Mouse (Mus musculus): ENCODE results near the gene Shf. TPM values are rescaled to one million over a fixed set of nuclear protein-coding genes. Genes with fewer than 3 reads are reported as not detected.
"Not testable (repeated sequence)": the region's sequence is repeated elsewhere in the genome, so short reads cannot be mapped to it uniquely, and the experiment has no call there.

The Shf gene
- 2.6 TPM in 2 replicates for polyA plus RNA-seq (2012; ENCODE audit: insufficient read depth, insufficient read length, missing spikeins)

DNA sequence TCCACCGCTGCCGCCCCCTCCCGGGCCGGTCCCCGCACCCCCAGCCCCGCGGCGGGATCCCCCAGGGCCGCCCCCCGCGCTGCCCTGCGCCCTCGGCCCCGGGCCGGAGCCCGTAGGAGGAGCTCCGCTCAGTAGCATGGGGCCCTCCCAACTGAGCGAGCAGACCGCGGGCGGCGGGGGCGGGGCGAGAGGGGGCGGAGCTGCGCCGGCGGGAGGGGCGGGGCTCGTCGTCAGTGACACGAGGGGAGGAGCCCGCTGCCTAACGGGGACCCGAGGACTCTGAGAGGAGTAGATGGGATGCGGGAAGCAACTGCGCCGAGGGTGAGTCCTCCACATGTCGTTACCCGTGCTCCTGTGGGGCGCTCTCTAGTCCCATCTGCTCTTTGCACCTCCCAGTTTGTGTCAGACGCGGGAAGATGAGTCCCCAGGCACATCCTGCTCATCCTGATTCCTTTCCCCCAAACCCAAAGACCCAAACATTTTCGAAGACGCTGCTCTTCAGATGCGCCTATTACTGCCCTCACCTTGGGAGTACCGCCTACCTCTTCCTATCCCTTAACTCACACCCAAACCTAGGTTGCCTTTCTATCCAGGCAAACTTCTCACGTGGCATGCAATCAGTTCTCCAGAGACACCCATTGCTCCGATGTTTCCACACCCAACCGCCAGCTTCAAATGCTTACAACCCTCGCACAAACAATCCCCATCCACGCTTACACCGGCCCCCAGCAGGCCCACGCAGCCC, at the start of gene Shf:
Shf (minus strand) TSS at position 168 of the 745 bp plus-strand sequence.
- TF ChIP-seq POLR2A (IDR thresholded peaks at IDR 0.05; ENCODE audit: borderline replicate concordance, low read depth, low read length), result no peak
- no peak for TF ChIP-seq CTCF (IDR thresholded peaks at IDR 0.05; ENCODE audit: low read depth, low read length)
- Histone ChIP-seq H3K4me1 (ENCODE audit: control insufficient read depth, insufficient read depth, low read length) (peaks cover 4% of the 10 kb centered on the region; the same call in 1 of the 2 replicates), H3K4me3 (ENCODE audit: insufficient read depth, low read length) (peak within 1 kb of the TSS; percentile 70), H3K27ac (ENCODE audit: insufficient read depth, low read depth, low read length) (no peak within 1 kb of the TSS)

GRCm38 (mm10) chr2:122408928-122409327, 40.0 kb upstream of the Shf start:
- peak overlapping the region; percentile 53 for H3K27ac ChIP-seq (ENCODE audit: insufficient read depth, low read depth, low read length)
- TF ChIP-seq CTCF (IDR thresholded peaks at IDR 0.05; ENCODE audit: low read depth, low read length), result no peak

DNA sequence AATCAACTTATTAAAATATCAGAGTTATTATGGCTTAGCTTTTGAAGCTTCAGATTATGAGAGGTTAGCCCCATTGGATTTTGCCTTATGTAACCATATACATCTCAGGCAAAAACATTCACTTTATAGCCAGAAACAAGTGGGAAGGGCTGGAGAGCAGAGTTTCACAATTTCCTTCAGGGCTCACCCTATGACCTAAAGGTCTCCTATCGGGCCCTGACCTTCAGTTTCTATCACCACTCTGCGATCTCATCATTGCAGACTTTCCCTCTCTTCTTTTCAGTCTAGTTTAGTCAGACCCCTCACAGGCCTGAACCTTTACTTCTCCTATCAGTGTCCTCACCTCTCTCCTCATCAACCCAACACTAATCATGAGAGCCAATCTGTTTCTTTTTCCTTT, 38.6 kb upstream of the Shf start:
- TF ChIP-seq CTCF (IDR thresholded peaks at IDR 0.05; ENCODE audit: low read depth, low read length), result no peak
- TF ChIP-seq POLR2A (IDR thresholded peaks at IDR 0.05; ENCODE audit: borderline replicate concordance, low read depth, low read length), result no peak
- 0 out of 2 replicates have a peak overlapping the region, but pooled peaks have one; percentile 31 for H3K27ac ChIP-seq (ENCODE audit: insufficient read depth, low read depth, low read length)
- peaks cover 15% of the 10 kb centered on the region for H3K4me1 ChIP-seq (ENCODE audit: control insufficient read depth, insufficient read depth, low read length)
- H3K4me3 ChIP-seq (ENCODE audit: insufficient read depth, low read length), result no peak overlapping the region

More at GRCm38 (mm10) chr2:122408928-122409327, 40.0 kb upstream of the Shf start:
- Histone ChIP-seq H3K4me3 (ENCODE audit: insufficient read depth, low read length) (peak overlapping the region; percentile 40), H3K4me1 (ENCODE audit: control insufficient read depth, insufficient read depth, low read length) (peaks cover 15% of the 10 kb centered on the region)

DNA sequence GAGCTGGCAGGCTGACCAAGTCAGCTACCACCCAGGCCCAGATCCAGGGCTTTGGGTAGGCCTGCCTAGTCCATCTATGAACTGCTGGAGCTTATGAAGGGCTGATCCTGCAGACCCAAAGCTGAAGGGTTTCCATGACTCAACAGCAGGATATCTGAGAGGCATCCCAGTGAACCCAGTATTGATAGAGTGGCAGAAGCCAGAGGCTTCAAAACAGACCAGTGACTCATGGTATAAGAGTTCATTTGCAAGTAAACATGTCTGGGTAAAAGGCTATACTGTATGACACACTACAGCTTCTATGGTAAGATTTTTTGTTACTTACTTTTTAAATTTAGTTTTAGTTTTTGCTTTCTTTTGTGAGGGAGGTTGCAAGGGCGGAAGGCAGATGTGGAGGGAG, 27.2 kb upstream of the Shf start:
- TF ChIP-seq CTCF (IDR thresholded peaks at IDR 0.05; ENCODE audit: low read depth, low read length) (no peak), POLR2A (IDR thresholded peaks at IDR 0.05; ENCODE audit: borderline replicate concordance, low read depth, low read length) (no peak)
- Histone ChIP-seq H3K4me1 (ENCODE audit: control insufficient read depth, insufficient read depth, low read length) (no peaks in the 10 kb centered on the region), H3K4me3 (ENCODE audit: insufficient read depth, low read length) (no peak overlapping the region), H3K27ac (ENCODE audit: insufficient read depth, low read depth, low read length) (no peak overlapping the region)

GRCm38 (mm10) chr2:122387135-122387534, 18.2 kb upstream of the Shf start:
- not testable (repeated sequence) for H3K27ac ChIP-seq (ENCODE audit: insufficient read depth, low read depth, low read length); H3K4me3 ChIP-seq (ENCODE audit: insufficient read depth, low read length); H3K4me1 ChIP-seq (ENCODE audit: control insufficient read depth, insufficient read depth, low read length)

DNA sequence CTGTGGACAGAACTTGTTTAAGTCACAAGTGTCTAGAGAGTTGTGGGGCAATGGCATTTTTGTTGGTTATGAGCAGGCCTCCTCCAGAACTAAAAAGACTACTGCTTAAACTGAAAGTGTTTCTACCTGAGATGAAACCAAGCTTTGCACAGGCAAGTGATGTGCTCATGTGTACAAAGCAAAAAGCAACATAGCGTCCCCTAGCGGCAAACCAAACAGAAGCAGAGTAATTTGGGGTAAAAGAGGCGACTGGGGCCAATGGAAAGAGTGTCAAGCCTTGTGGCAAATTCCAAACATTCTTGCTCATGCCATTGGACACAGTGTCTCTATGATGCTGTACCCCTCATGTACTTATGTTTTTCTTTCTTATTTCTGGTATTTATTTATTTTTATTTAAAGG, 16.1 kb upstream of the Shf start:
- Histone ChIP-seq H3K27ac (ENCODE audit: insufficient read depth, low read depth, low read length) (no peak overlapping the region), H3K4me1 (ENCODE audit: control insufficient read depth, insufficient read depth, low read length) (no peaks in the 10 kb centered on the region), H3K4me3 (ENCODE audit: insufficient read depth, low read length) (no peak overlapping the region)
- TF ChIP-seq CTCF (IDR thresholded peaks at IDR 0.05; ENCODE audit: low read depth, low read length) (no peak), POLR2A (IDR thresholded peaks at IDR 0.05; ENCODE audit: borderline replicate concordance, low read depth, low read length) (no peak)

DNA sequence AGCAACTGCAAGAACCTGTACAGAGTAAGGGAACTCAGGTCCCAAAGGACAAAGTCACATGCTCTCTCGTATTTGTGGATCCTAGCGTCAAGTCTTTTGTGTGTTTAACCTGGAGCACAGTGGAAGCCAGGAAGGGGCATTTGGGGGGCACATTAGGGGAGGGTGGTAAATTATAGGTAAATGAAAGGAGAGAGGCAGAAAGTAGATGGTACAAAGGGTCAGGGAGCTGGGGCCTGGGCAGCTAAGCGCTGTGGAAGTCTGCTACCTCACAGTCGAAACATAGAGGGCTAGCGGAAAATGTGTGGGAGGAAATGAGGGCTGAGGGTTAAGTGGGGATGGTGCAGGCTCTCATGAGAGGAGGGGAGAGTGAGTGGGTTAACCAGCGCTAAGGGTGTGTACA, 13.2 kb upstream of the Shf start:
- Histone ChIP-seq H3K27ac (ENCODE audit: insufficient read depth, low read depth, low read length) (no peak overlapping the region), H3K4me1 (ENCODE audit: control insufficient read depth, insufficient read depth, low read length) (peaks cover 3% of the 10 kb centered on the region), H3K4me3 (ENCODE audit: insufficient read depth, low read length) (no peak overlapping the region)
- TF ChIP-seq POLR2A (IDR thresholded peaks at IDR 0.05; ENCODE audit: borderline replicate concordance, low read depth, low read length) (no peak), CTCF (IDR thresholded peaks at IDR 0.05; ENCODE audit: low read depth, low read length) (no peak)

DNA sequence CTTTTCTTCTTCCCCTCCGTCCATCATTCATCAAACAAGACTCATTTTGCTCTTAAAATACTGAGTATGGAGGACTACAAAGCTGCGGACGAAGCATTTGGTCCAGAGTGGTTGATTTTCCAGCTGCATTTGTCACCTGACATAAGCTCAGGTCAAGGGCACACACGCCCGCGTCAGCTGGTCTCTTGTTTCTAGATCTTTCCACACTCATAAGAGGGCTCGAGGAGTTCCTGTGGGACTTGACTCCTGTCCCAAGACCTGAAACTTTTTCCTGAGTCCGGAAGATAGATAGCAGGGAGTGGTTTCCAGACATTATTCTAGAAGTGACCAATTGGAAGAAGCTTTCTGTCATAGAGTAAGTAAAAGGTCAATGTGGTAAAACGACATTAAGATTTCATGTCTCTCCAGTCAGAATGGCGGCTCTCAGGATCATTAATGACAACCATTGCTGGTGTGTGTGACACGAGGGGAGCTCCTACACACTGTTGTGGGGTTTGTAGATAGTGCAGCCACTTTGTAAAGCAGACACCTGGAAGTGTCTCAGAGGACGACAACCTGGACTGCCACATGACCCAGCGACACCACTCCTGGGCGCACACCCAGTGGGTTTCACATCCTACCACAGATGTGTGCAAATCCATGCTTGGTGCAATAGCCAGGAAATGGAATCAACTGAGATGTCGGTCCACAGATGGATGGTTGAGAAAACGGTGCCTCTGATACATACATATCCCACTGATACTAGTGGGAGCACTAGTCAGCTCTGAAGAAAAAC, 12.6 kb upstream of the Shf start:
- TF ChIP-seq POLR2A (IDR thresholded peaks at IDR 0.05; ENCODE audit: borderline replicate concordance, low read depth, low read length), result no peak
- no peak for TF ChIP-seq CTCF (IDR thresholded peaks at IDR 0.05; ENCODE audit: low read depth, low read length)
- Histone ChIP-seq H3K4me3 (ENCODE audit: insufficient read depth, low read length) (no peak overlapping the region), H3K4me1 (ENCODE audit: control insufficient read depth, insufficient read depth, low read length) (peaks cover 3% of the 10 kb centered on the region), H3K27ac (ENCODE audit: insufficient read depth, low read depth, low read length) (no peak overlapping the region)

GRCm38 (mm10) chr2:122380768-122381311, 11.9 kb upstream of the Shf start:
- TF ChIP-seq CTCF (IDR thresholded peaks at IDR 0.05; ENCODE audit: low read depth, low read length), result peak; percentile 36; the same call in 1 of the 2 replicates
- no peak for TF ChIP-seq POLR2A (IDR thresholded peaks at IDR 0.05; ENCODE audit: borderline replicate concordance, low read depth, low read length)
- Histone ChIP-seq H3K4me1 (ENCODE audit: control insufficient read depth, insufficient read depth, low read length) (peaks cover 3% of the 10 kb centered on the region), H3K27ac (ENCODE audit: insufficient read depth, low read depth, low read length) (no peak overlapping the region), H3K4me3 (ENCODE audit: insufficient read depth, low read length) (peak overlapping the region; percentile 52)

GRCm38 (mm10) chr2:122379292-122379650, 10.3 kb upstream of the Shf start:
- Histone ChIP-seq H3K4me3 (ENCODE audit: insufficient read depth, low read length) (no peak overlapping the region), H3K27ac (ENCODE audit: insufficient read depth, low read depth, low read length) (no peak overlapping the region), H3K4me1 (ENCODE audit: control insufficient read depth, insufficient read depth, low read length) (peaks cover 3% of the 10 kb centered on the region)
- TF ChIP-seq POLR2A (IDR thresholded peaks at IDR 0.05; ENCODE audit: borderline replicate concordance, low read depth, low read length), result no peak
- no peak for TF ChIP-seq CTCF (IDR thresholded peaks at IDR 0.05; ENCODE audit: low read depth, low read length)

Data from bone marrow macrophage, adult 2 months (primary cell).